Mouse (Mus musculus) MEL (cell line): ENCODE measurements around the gene Cldn9. TPM values are rescaled to one million over a fixed set of nuclear protein-coding genes. Genes with fewer than 3 reads are reported as not detected.

Experiments
- DNase-seq: peaks from one replicate; pipeline ENCODE4 v3.0.0; 2011; ENCODE audit warnings: low read depth, low spot score
- H3K27ac ChIP-seq: 2 replicates; pipeline ENCODE4 v1.5.1; 2012; ENCODE audit warnings: low read depth, mild to moderate bottlenecking, control low read depth, low read length, moderate library complexity; ENCODE audit not compliant: control insufficient read depth
- H3K27me3 ChIP-seq, 2 experiments: fragments of 150-350 bp in 1 of 2; sonication (generic) in 1 of 2; 2 replicates each; pipeline ENCODE4 v1.6.1; 2012; ENCODE audit warnings: low read length in 2 of 2, mild to moderate bottlenecking in 2 of 2, improper control_type of control experiment in 1 of 2, moderate library complexity in 1 of 2; ENCODE audit not compliant: insufficient read depth in 2 of 2, control insufficient read depth in 1 of 2
- H3K36me3 ChIP-seq, 2 experiments: 2 replicates each; pipeline ENCODE4 v1.6.1; 2012 to 2014; ENCODE audit warnings: low read length in 2 of 2, improper control_type of control experiment in 1 of 2, inconsistent platforms in 1 of 2, mild to moderate bottlenecking in 1 of 2; ENCODE audit not compliant: insufficient read depth in 2 of 2, control insufficient read depth in 1 of 2
- H3K4me1 ChIP-seq, 2 experiments: fragments of 150-350 bp in 1 of 2; sonication (generic) in 1 of 2; 2 replicates each; pipeline ENCODE4 v1.6.1; 2012; ENCODE audit warnings: low read length in 2 of 2, improper control_type of control experiment in 1 of 2, mild to moderate bottlenecking in 1 of 2; ENCODE audit not compliant: insufficient read depth in 2 of 2, control insufficient read depth in 1 of 2
- H3K4me3 ChIP-seq, 2 experiments: fragments of 150-350 bp in 1 of 2; sonication (generic) in 1 of 2; 2 replicates each; pipeline ENCODE4 v1.5.1; 2012; ENCODE audit warnings: low read depth in 2 of 2, low read length in 2 of 2, mild to moderate bottlenecking in 2 of 2, moderate library complexity in 2 of 2, control low read depth in 1 of 2, improper control_type of control experiment in 1 of 2; ENCODE audit not compliant: control insufficient read depth in 1 of 2, insufficient read depth in 1 of 2
- H3K79me2 ChIP-seq: 2 replicates; pipeline ENCODE4 v1.6.1; 2012; ENCODE audit warnings: mild to moderate bottlenecking, low read length, moderate library complexity; ENCODE audit not compliant: control insufficient read depth, poor library complexity, insufficient read depth
- H3K9ac ChIP-seq: 2 replicates; pipeline ENCODE4 v1.6.1; 2012; ENCODE audit warnings: low read depth, mild to moderate bottlenecking, control low read depth, low read length, moderate library complexity; ENCODE audit not compliant: control insufficient read depth, poor library complexity, severe bottlenecking
- H3K9me3 ChIP-seq: fragments of 150-350 bp; sonication (generic); replicated peaks from 2 replicates; pipeline ENCODE4 v1.6.1; 2012; ENCODE audit warnings: mild to moderate bottlenecking, low read length, improper control_type of control experiment, moderate library complexity; ENCODE audit not compliant: insufficient read depth
- CHD1 ChIP-seq: IDR thresholded peaks from 2 replicates; pipeline ENCODE4 v1.6.1; 2012; ENCODE audit warnings: low read depth, mild to moderate bottlenecking, inconsistent platforms, low read length, improper control_type of control experiment
- CHD2 ChIP-seq: IDR thresholded peaks from 2 replicates; pipeline ENCODE4 v1.6.1; 2011; ENCODE audit warnings: low read length, improper control_type of control experiment
- CTCF ChIP-seq, 3 experiments: IDR thresholded peaks in 2 of 3; conservative IDR thresholded peaks in 1 of 3; 2 replicates each; pipeline ENCODE4 v1.5.1; 2011 to 2012; ENCODE audit warnings: low read length in 3 of 3, low read depth in 2 of 3, mild to moderate bottlenecking in 2 of 3, improper control_type of control experiment in 1 of 3, inconsistent platforms in 1 of 3, mixed read lengths in 1 of 3, moderate library complexity in 1 of 3; ENCODE audit not compliant: control insufficient read depth in 1 of 3, insufficient read depth in 1 of 3, poor library complexity in 1 of 3, severe bottlenecking in 1 of 3
- ELF1 ChIP-seq: IDR thresholded peaks from 2 replicates; pipeline ENCODE4 v1.6.1; 2014; ENCODE audit warnings: low read depth, mild to moderate bottlenecking, inconsistent platforms, low read length, improper control_type of control experiment, moderate library complexity
- EP300 ChIP-seq, 2 experiments: IDR thresholded peaks; 2 replicates each; pipeline ENCODE4 v1.6.1; 2011; ENCODE audit warnings: improper control_type of control experiment in 2 of 2, low read length in 2 of 2, low read depth in 1 of 2, mild to moderate bottlenecking in 1 of 2
- ETS1 ChIP-seq: IDR thresholded peaks from 2 replicates; pipeline ENCODE4 v1.6.1; 2012; ENCODE audit warnings: low read depth, mild to moderate bottlenecking, inconsistent platforms, low read length, improper control_type of control experiment, moderate library complexity
- GABPA ChIP-seq: IDR thresholded peaks from 2 replicates; pipeline ENCODE4 v1.6.1; 2012; ENCODE audit warnings: low read depth, mild to moderate bottlenecking, inconsistent platforms, low read length, improper control_type of control experiment, moderate library complexity
- KAT2A ChIP-seq: conservative IDR thresholded peaks from 2 replicates; pipeline ENCODE4 v1.6.1; 2012; ENCODE audit warnings: low read depth, low read length, improper control_type of control experiment, inconsistent platforms
- MAZ ChIP-seq: IDR thresholded peaks from 2 replicates; pipeline ENCODE4 v1.6.1; 2012; ENCODE audit warnings: low read depth, mild to moderate bottlenecking, inconsistent platforms, low read length, improper control_type of control experiment
- NELFE ChIP-seq: IDR thresholded peaks from 2 replicates; pipeline ENCODE4 v1.6.1; 2011; ENCODE audit warnings: low read depth, low read length, improper control_type of control experiment
- POLR2AphosphoS5 ChIP-seq: IDR thresholded peaks from 2 replicates; pipeline ENCODE4 v1.6.1; 2012; ENCODE audit warnings: low read depth, borderline replicate concordance, mild to moderate bottlenecking, inconsistent platforms, low read length, moderate library complexity, mixed read lengths
- RCOR1 ChIP-seq: IDR thresholded peaks from 2 replicates; pipeline ENCODE4 v1.6.1; 2012; ENCODE audit warnings: low read depth, mild to moderate bottlenecking, inconsistent platforms, low read length, improper control_type of control experiment
- SIN3A ChIP-seq: IDR thresholded peaks from 2 replicates; pipeline ENCODE4 v1.6.1; 2012; ENCODE audit warnings: low read length, improper control_type of control experiment, inconsistent platforms
- SMC3 ChIP-seq: IDR thresholded peaks from 2 replicates; pipeline ENCODE4 v1.6.1; 2011; ENCODE audit warnings: low read depth, low read length, improper control_type of control experiment
- TBP ChIP-seq: IDR thresholded peaks from 2 replicates; pipeline ENCODE4 v1.8.0; 2011; ENCODE audit warnings: low read depth, low read length, improper control_type of control experiment
- polyA plus RNA-seq, 2 experiments: library from polyadenylated mRNA; stranded (reverse) in 1 of 2; unstranded in 1 of 2; fragments of >175 nt in 1 of 2; fragments of >200 nt in 1 of 2; gene quantifications; 2 replicates each; pipeline versions ENCODE4 v1.2.1 to v1.2.4; 2012; ENCODE audit warnings: low replicate concordance in 2 of 2, low read depth in 1 of 2; ENCODE audit not compliant: insufficient read length in 2 of 2, insufficient read depth in 1 of 2, missing spikeins in 1 of 2
- total RNA-seq: library from RNA; depleted of rRNA; stranded (reverse); fragments of 300-350 nt; gene quantifications from 2 replicates; pipeline ENCODE4 v1.2.3, GENCODE M21; 2012

Gene Cldn9
- total and polyA plus RNA-seq, 3 experiments, result 0.18 to 0.19 TPM; not detected in 1

DNA sequence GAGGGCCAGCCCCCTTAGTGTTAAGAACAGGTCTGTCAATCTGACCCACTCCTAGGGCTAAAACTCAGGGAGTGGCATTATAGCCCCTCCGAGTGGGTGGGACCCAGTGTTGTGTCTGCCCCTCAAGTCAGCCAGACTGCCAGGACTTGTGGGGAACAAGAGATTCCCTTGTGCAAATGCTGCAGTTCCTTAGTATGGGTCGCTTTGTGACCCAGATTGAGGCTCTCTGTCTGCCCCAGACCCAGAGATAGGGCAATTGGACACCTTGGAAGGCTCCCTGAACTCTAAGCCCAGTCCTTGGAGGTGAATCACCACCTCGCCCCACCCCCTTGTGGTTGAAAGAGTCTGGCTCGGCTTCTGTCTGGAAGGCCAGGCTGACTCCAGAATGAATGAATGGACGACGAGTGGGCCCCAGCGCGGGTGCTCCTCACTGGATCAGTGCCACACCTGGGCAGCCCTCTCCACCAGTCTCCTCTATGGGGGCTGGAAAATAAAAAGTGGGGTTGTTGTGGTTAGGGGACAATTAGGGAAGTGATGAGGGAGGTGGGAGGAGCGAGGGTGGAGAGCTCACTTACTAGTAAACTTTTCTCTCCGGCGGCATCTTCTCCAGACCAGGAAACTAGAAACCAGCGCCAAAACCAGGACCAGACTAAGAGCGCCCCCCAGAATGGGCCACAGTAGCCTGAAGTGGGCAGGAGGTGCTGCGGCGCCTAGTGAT, 8.1 kb downstream of the Cldn9 start:
- Histone ChIP-seq H3K79me2 (peaks cover 15% of the 10 kb centered on the region), H3K9ac (peak overlapping the region; percentile 86), H3K4me1 (peaks cover 0 to 27% of the 10 kb centered on the region in 2 experiments)
- DNase-seq, result peak; percentile 90
- TF ChIP-seq MAZ (no peak; the same call in 1 of the 2 replicates), CTCF (IDR thresholded peaks at IDR 0.05 in 2 of 3, conservative IDR thresholded peaks at IDR 0.05 in 1 of 3; ENCODE audit: control insufficient read depth in 1 of 3, insufficient read depth in 1 of 3, low read depth in 2 of 3, low read length in 3 of 3, poor library complexity in 1 of 3, severe bottlenecking in 1 of 3) (peak in 1 of 3 experiments; percentile 2; a peak in 1 of 6 replicates), RCOR1 (0 out of 2 replicates have a peak, but pooled peaks have one; percentile 15), ELF1 (peak; percentile 41; the same call in 1 of the 2 replicates), TBP (no peak; the same call in 1 of the 2 replicates), NELFE (0 out of 2 replicates have a peak, but pooled peaks have one; percentile 16), CHD1 (0 out of 2 replicates have a peak, but pooled peaks have one; percentile 14), ETS1 (0 out of 2 replicates have a peak, but pooled peaks have one; percentile 22), SIN3A (peak; percentile 44)
- TF ChIP-seq, all 39 proteins: peak for 7
- Histone ChIP-seq H3K27me3 (no peaks in the 10 kb centered on the region), H3K9me3 (no peaks in the 10 kb centered on the region), H3K27ac (peak overlapping the region; percentile 66), H3K4me3 (peak overlapping the region; percentile 81 to 89), H3K36me3 (peaks cover 0 to 20% of the 10 kb centered on the region in 2 experiments; a peak in 2 of 4 replicates)

- peak overlapping the region; percentile 66; the same call in 1 of the 2 replicates for H3K27ac ChIP-seq
- peaks cover 0 to 22% of the 10 kb centered on the region in 2 experiments for H3K4me1 ChIP-seq
- no peak overlapping the region for H3K9ac ChIP-seq
- H3K9me3 ChIP-seq, result no peaks in the 10 kb centered on the region
- no peak overlapping the region for H3K4me3 ChIP-seq
- DNase-seq, result peak; percentile 47
- TF ChIP-seq GABPA (no peak), SMC3 (no peak), CHD2 (no peak), NELFE (no peak), EP300 (IDR thresholded peaks at IDR 0.05; ENCODE audit: low read depth in 1 of 2, low read length in 2 of 2) (no peak), KAT2A (no peak), POLR2AphosphoS5 (no peak), CTCF (IDR thresholded peaks at IDR 0.05 in 2 of 3, conservative IDR thresholded peaks at IDR 0.05 in 1 of 3; ENCODE audit: control insufficient read depth in 1 of 3, insufficient read depth in 1 of 3, low read depth in 2 of 3, low read length in 3 of 3, poor library complexity in 1 of 3, severe bottlenecking in 1 of 3) (no peak), MAZ (no peak), CHD1 (no peak)
- peaks cover 0 to 17% of the 10 kb centered on the region in 2 experiments; a peak in 2 of 4 replicates for H3K36me3 ChIP-seq
- H3K79me2 ChIP-seq, result peaks cover 15% of the 10 kb centered on the region
- H3K27me3 ChIP-seq, result no peaks in the 10 kb centered on the region
Measured at GRCm38 (mm10) chr17:23675127-23675526, 8.7 kb downstream of the Cldn9 start.
